Mouse (Mus musculus) kidney, embryonic 16.5 days (tissue): ENCODE measurements around the gene Aga. TPM values are rescaled to one million over a fixed set of nuclear protein-coding genes. Genes with fewer than 3 reads are reported as not detected.

Source experiments
- polyA plus RNA-seq: library from polyadenylated mRNA; unstranded; fragments of >200 nt; fragmentation: Nextera tagmentation; extraction: Ambion mirVana; gene quantifications from 2 replicates; pipeline ENCODE4 v1.2.1, GENCODE M21; 2015

Aga gene
- polyA plus RNA-seq, 1 experiment from 2014 or later: 41.4 TPM

Other genes starting within 250 kb of the Aga start
- 28.5 and 34.8 TPM in 2 replicates for gene Neil3, start 127.3 kb downstream of the Aga start, polyA plus RNA-seq